Mouse (Mus musculus) lung, postnatal 4 days (tissue): ENCODE measurements at regions not wholly inside any gene's neighbourhood (a gene's known extent, or its start where the extent isn't known, plus 50 kb on each side); places are given as distances from the start of the nearest gene placed in this dataset.

ENCODE experiments used
- DNase-seq, 2 experiments: peaks; one replicate each; pipeline ENCODE4 v3.0.0; 2021

DNA sequence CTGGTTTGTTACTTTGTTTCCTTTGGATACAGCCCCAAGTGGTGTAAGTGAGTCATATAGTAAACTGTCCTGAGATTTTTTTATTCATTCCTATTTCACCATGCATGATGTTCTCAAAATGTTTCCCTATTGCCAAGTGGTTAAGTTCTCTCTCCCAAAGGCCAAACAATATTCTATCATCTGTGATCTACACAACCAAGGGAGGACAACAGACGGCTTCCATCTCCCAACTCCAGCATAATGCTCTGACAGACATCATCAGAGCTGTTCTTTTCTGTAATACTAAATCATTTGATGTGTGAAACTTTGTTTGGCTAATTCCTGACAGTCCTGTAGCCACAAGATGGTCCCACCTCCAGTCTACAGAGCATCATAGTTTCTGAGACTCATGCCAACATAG lies 155.2 kb upstream of the Spred2 start:
- no peak for DNase-seq

DNA sequence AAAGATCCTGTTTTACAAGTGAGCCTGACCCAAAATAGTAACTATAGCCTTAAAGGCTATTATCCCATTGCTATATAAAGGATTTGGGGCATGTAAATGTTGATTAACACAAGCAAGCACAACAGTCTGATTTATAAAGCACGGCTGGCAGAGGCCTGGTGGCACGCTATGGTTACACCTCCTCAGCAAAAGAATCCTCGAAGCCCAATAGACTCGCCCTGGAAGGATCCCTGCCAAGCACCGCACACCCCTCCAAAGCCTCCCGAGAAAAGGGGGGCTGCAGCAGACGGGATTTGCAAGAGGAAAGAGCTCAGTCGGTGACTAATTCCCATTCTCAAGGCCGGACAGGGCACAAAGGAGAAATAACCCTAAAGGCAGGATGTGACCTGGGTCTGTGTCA lies 150.2 kb upstream of the Spred2 start:
- no peak for DNase-seq

DNA sequence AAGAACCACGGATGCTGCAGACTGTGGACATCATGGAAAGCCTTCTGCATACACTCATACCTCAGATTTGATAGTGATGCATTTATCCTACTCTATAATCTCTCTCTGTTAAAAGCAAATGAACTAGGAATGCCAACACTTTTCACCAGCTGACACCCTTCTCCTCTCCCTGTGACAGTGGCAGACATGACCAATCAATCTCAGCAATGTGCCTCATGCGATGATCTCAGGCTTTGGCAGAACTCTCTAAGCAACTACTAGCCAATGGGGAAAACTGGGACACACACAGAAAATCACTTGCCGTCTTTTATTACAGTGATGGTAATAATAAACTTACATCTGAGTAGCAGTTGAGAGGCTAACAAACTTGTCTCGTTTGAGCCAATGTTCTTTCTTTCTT lies 148.4 kb upstream of the Spred2 start:
- DNase-seq: peak in 1 of 2 experiments; percentile 20

DNA sequence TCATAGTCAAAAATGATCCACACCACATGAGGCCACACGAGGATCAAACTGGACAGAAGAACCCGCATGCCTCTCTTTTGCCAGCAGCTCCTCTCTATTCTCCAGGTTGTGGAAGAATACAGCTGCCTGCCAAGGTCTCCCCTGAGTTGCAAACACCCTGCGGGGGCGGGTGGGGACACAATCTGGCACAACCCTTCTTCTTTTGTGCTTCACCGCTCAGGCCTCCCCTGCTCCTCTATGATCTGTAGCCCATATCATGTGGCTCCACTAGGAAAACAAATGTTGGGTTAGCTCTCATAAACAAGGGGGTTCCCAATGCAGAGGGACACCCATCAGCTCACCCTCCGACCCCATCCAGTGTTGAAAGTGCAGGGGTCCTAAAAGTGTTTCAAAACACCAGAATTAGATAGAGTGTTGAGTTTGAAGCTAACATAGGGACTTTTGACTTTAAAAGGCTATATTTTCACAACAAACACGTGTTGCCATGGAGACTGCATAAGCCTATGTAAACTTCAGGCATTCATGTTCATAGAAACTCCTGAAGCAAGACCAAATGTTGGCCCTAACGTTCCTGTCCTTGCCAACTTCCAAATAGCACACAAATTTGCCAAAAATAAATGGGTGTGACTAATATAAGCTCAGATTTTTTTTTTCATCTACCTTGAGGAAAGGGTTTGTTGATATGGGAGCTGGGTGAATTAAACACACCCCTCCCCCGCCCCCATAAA lies 147.5 kb upstream of the Spred2 start:
- peak in 1 of 2 experiments; percentile 50 for DNase-seq

DNA sequence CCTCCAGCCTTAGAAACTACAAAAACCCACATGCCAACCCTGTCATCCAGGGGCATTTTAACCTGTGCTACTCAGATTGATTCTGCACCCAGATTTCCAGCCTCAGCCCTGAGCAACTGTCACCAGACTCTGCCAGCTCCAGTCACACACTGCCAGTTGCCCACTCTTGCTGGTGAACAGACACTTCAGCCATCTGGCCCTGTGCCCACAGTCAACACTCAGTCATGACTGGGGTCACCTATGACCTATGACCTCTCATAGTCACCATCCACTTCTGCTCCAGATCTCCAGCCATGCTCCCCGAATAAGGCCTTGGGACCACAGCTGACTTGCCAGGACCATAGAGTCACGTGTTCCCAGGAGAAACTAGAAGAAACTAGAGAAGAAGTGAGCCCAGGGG lies 146.0 kb upstream of the Spred2 start:
- DNase-seq: no peak

DNA sequence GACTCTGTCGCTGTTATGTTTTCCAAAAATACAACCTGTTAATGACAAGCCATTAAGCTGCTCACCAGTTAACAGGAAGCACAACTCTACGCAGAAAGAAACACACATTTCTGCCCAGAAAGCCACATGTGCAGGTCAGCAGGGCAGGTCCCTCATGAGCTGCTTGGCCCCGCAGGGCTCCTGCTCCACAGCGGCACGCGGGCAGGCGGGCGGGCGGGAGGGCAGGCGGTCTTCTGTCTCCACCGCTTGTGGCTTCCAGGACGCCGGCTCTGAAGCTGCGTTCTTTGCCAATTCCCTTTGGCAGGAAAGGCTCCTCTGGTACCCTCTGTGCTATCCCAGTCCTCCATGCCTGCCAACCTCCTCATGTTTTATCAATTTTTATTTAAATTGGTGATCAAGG lies 139.1 kb upstream of the Spred2 start:
- no peak for DNase-seq

DNA sequence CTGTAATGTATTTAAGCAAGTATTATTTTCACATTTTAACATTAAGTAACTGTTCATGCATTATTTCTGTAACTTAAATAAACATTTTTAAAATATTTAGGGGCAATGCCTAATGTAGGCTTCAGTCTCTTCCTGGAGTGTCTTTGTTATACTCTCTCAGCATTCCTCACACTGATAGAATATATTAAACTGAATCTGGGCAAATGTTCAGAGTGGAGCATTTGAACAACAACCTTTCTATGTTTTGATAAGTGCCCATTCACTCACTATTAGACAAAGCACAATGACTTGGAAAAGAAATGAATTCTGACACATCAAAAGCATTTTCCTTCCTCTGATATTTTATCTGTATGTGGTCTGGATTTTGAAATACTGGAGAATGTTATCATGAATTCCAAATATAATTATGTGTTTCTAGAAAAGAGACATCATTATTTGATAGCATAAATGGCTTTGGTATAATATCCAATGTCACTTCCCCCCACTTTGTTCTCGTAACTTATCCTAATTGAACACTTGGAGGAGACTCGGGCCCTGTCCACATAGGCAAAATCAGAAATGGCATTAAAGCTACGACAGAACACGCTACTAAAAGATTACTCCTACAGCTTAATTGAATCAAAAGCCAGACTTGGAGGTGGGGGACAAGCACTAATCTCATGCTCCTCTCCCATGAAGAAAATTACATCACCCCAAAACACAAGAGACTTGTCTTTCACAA lies 127.1 kb upstream of the Spred2 start:
- DNase-seq: no peak

DNA sequence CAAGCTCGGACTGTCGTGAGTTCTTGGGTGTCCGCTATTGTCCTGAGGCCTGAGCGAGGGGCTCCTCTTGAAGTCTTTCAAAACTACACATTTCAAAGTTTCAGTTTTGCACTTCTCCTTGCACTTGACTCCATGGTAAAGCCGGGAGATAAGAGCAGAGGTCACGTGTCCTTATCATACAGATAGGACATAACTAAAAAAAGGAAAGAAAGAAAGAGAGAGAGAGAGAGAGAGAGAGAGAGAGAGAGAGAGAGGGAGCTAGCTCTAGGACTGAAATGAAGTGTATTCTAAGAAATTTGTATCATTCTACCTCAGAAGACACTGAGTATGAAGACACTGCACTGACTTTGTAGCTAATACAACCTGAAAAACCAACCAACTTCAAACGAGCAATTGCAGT lies 114.8 kb upstream of the Spred2 start:
- DNase-seq: no peak

DNA sequence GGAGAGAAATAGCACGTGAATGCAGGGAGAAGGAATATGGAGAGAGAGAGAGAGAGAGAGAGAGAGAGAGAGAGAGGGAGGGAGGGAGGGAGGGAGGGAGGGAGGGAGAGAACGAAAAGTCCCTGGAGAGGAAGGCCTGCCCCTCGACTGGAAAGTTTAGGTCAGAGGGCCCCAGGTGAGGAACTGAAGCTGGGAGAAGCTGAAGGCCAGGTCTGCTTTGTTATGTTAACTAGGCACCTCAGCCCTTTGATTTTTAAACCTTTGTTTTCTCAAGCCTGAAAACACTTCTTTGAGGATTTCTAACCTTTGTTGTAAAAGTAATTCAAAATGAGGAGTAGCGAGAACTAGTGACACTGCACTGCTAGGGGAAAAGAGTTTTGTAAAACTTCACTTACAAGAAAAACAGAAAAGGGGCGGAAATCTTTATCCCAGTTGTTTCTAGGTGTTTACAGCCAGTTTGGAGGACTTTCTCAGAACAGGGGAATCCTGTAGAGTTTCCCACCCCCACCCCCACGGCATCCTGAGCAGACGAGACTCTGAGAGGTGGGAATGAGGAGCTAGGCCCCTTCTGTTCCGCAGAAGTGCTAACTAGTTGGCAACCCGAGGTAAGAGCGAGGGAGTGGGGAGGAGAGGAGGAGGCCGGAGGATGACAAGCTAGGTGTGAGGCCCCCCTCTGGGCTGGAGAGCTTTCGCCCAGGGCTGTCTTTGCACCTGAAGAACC lies 112.7 kb upstream of the Spred2 start:
- DNase-seq: no peak

DNA sequence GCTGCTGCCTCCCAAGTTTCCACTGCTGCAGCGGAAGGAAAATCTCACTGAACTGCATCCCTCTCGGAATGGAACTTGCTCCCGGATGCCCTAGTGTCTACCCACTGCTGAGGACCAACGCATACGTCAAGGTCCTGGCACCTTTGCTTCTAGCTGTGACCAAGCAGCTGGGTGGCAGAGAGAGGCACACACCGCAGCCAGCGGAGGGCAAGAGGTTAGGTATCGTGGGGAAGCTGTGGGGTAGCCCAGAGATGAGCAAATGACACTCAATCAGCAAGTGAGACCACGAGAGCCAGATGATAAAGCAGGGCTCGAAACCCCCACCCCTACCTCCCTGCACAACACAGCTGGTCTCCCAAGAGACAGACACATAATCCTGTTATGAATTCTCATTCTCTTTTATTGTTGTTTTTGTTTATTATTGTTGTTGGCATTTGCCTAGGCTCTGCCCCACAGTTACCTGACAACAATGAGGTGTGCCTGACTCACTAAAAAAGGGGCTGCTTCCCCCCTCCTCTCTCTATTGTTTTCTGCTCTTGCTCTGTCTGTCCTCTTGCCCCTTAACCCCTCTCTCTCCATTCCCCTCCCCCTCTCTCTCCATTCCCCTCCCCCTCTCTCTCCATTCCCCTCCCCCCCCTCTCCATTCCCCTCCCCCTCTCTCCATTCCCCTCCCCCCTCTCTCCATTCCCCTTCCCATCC lies 112.0 kb upstream of the Spred2 start:
- no peak for DNase-seq

DNA sequence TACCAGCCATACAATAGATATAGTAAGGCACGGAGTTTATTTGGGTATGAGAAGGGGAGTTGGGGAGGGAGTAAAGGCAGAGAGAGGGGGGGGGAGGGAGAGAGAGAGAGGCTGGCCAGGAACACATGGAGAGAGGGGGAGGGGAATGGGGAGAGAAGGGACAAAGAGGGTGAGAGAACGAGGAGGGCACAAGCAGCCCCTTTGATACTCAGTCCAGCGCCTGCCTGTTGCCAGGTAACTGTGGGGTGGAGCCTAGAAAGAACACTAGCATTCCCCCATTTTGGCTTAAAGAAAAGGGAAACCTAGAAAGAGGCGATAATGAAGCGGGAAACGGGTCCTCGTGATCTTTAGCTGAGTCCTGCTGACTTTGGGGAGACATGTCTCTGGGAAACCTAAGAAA lies 110.6 kb upstream of the Spred2 start:
- DNase-seq: no peak

DNA sequence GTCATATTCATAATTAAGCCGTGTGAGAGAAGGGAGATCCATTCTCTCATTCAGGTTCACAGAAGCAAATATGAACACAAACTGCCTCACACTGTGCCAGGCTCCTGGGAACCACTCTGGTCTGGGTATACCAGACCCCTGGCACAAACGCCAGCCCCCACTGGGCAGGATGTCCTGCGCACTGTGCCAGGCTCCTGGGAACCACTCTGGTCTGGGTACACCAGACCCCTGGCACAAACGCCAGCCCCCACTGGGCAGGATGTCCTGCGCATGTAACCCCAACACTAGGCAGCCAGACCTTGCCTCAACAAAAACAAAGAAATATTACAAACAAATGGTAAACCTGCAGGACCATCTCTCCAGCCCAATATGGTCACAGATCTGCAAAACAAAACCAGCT lies 101.2 kb upstream of the Spred2 start:
- DNase-seq: no peak

DNA sequence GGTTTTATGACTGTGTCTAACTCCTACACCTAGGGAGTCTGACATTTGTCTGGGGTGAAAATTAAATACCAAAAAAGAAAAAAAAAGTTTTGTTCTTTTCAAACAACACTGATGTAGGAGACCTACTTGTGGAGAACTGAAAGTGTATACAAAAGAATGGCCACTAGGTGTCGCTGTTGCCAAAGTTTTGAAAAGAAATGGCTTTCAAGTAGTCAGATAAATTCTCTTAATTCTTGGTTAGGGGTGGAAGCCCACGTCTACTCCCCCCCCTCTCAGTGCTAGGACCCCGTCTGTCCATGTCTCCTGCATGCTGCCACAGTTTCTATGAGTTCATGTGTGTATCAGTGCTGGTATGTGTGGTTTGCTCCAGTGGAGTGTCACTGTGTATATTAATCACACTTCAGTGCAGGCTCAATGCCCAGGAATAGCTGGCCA lies 100.7 kb upstream of the Spred2 start:
- peak in 1 of 2 experiments; percentile 73 for DNase-seq

DNA sequence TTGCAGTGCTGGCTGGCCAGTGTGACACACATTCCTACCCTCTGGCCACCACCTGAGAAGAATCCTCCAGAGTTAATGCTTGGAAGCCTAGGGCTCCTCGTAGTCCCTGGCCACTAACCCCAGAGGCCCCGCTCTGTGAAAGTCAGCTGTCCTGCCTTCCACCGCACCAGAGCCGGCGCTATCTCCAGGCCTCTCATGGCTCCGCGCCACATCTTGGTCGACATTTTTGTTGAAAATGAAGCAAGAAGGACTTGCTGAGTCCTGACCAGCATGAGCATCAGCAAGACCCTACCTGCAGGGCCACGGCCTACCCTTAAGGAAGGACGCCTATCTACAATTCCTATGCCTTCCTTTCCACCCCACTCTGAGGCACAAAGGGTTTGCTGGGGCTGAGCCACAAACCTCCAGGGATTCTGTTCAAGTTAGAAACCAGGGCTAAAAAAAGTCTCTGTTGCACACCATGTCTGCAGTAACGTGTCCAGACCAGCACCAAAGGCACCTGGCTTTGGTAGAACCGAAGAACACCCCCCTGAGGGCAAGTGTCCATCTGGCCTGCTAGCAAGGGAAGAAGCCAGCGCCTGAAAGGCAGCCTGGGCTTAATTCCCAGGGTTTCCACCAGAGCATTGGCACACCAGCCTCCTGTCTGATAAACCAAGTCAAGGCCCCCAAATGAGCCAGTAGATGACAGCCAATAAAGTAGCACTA lies 97.5 kb upstream of the Spred2 start:
- no peak for DNase-seq

DNA sequence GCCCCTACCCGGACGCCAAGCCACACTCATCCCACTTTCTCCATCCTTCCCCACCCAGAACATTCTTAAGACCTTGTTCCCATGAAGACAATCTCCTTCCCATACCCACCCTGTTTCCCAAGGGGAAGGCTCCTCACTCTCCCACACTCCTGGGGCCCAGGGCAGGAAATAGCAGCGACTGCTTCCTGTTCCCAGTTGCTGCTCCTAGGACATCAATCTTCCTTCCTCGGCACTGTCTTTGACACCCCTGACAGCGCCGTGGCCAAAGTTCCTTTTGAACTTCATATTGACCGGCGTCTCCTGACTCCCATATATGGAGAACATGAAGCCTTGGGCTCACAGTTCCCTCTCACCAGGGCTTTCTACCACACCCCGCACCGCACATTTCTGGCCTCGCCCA lies 96.2 kb upstream of the Spred2 start:
- DNase-seq: peak in 1 of 2 experiments; percentile 48

DNA sequence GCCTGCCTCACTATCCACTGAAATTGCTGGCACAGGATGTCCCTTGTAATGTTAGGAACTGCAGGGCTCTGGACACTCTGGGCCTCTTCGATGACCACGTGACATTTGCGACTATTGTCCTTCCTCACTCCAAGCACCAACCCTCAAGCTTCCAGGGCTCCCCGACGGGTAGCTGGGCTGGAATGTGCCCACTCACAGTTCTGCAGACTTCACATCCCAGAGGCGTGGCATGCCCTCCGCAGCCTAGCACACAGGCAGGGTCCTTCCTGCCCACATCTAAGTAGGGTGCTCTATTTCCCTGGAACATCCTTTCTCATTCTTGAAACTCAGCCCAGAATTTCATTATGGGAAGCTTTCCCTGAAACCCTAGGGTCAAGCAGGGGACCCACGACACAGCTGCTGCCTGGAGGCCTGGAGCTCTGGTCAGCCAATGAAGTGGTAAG lies 95.2 kb upstream of the Spred2 start:
- peak; percentile 18 to 54 for DNase-seq

DNA sequence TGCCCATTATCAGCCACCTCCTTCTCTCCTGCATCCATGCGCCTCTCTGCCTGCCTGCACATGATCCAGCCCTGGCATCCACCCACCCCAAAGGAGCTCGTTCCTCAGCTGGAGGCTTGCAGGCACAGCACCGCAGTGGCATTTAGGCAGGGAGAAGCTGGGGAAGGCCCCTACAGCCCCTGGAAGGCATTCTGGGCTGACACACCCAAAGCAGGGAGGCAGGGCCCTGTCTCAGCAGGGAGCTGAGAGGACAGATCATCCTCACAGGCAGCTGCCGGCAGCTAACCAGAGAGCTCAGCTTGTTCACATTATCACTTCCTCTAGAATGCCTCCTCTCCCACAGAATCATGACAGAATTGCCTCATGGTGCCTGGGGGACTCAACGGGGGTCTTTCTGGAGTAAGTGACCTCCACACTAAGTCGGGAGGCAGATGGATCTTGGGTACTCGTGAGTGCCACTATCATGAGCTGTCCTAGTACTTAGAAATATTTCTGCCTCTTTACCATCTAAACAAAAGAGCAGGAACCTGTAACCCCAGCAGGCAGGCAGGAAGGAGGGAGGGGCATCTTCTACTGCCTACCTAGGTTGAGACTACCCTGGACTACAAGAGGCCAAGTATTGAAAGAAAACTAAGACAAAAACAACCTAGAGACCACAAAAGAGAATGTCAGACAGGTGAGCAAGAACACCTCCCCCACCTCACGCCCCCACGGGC lies 94.5 kb upstream of the Spred2 start:
- DNase-seq: no peak

DNA sequence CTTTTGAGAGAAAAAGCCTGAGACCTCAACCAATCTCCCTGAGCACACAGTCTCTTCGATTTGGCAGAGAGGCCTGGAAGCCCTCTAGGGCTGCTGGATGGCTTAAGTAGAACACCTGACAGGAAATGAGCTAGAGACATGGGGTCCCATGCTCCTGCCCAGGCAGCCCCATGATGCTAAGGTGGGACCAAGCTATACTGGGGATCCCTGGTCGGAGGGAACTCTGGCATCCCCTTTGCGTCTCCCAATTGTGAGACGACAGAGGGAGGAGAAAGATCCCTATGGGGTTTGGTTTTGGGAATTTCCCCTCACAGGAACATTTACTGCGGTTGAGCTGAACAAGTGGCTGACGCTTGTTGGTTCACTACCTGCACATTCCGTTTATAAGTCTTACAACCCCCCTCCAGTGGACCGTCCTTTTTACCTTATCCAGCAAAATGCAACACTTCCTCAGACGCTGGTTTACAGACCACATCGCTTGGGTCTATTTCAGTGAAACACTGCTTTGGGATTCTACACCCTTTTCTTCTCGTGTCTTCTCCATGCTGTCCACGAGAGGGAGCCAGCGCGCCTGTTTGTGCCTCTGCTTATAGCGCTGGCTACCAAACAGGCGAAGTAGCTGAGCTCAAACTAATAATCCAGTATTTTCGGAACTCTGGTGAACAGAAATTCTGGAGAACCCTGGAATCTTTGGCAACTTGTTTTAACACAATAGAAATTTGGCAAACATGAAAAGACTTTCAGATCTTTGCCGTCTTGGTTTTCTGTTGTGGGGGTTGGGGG lies 93.7 kb upstream of the Spred2 start:
- peak; percentile 76 to 85 for DNase-seq

DNA sequence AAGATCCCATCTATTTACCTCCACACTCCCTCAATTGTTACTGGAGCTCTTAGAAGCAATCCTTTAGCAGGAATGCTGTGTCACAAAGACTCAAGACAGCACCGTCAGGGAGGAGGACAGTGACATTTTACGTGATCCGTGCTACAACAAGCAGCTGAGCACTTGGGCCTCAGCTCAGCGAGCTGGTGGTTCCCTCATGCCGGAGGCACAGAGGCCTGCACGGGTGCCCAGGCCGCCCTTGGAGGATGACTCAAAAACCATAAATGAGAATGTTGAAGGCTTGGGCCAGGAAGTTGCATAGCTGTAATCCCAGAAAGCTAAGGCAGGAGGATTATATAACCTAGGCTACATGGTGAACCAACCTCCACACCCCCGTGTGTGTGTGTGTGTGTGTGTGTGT lies 89.6 kb upstream of the Spred2 start:
- DNase-seq: no peak

DNA sequence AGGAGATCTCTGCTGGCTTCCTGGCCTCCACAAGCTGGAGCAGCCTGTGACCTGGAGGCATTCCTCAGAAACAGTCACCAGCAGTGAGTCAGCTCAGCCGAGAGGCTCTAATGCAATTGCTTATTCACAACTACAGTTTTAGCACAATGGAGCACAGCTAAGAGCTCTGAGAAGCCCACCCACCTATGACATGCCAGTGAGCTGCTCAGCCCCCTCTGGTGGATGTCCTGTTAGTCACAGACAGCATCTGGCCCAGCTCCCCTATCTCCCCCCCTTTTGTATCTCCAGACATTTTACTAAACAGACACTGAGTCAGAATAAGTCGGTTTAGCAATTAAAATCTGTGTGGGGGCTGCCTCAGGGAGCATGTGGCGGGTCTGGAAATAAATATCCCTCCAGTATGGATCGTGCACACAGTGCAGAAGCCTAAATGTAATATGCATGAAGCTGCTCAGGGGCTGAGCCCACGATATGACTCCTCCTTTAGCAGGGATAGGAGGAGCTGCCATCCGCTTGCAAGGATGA lies 88.9 kb upstream of the Spred2 start:
- no peak for DNase-seq

DNA sequence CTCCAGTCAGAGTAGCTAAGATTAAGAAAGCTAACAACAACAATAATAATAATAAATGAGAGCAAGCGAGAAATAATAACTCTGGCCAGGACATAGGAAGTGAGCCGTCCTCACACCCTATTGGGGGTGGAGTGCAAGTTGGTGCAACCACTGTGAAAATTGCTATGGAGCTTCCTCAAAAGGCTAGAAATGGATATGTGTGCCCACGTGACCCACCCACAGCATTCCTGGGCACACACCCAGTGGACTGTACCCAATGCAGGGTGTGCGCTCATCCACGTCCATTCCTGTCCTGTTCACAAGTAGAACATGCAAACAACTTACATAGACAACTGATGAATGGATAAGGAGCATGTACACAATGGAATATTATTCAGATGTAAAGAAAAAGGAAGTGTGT lies 85.2 kb upstream of the Spred2 start:
- no peak for DNase-seq
